Mouse (Mus musculus) lung, adult 2 months (tissue): Measurements from ENCODE around the gene 2610028H24Rik. TPM values are rescaled to one million over a fixed set of nuclear protein-coding genes. Genes with fewer than 3 reads are reported as not detected.

ENCODE experiments used
- DNase-seq: peaks from one replicate; pipeline ENCODE4 v3.0.0; 2022
- H3K4me1 ChIP-seq: fragments of 200-500 bp; 2 replicates; pipeline ENCODE4 v1.6.1; 2011; ENCODE audit warnings: low read length; ENCODE audit not compliant: control insufficient read depth, insufficient read depth
- H3K4me3 ChIP-seq: fragments of 200-500 bp; replicated peaks from 2 replicates; pipeline ENCODE3; 2011; ENCODE audit warnings: low read depth, mild to moderate bottlenecking, control low read depth, low read length; ENCODE audit errors: extremely low read depth
- CTCF ChIP-seq: fragments of 200-500 bp; IDR thresholded peaks from 2 replicates; pipeline ENCODE4 v1.5.1; 2011; ENCODE audit warnings: mild to moderate bottlenecking, low read length, control low read depth; ENCODE audit not compliant: insufficient read depth
- POLR2A ChIP-seq: fragments of 200-500 bp; IDR thresholded peaks from 2 replicates; pipeline ENCODE4 v1.6.1; 2011; ENCODE audit warnings: low read depth, mild to moderate bottlenecking, control low read depth, low read length, borderline replicate concordance; ENCODE audit errors: extremely low read depth
- WGBS: fragments of 180-500 bp; shearing (Covaris S2); methylation state at CpG from one replicate; pipeline ENCODE4 v1.1.7; 2018; 5-methylcytosine and 5-hydroxymethylcytosine counted together
- polyA plus RNA-seq: library from polyadenylated mRNA; depleted of rRNA; stranded (reverse); fragments of >200 nt; gene quantifications from 2 replicates; pipeline ENCODE4 v1.2.3, GENCODE M21; 2012; rRNA removed

2610028H24Rik gene
- polyA plus RNA-seq, 1 experiment = 36.0 TPM

DNA sequence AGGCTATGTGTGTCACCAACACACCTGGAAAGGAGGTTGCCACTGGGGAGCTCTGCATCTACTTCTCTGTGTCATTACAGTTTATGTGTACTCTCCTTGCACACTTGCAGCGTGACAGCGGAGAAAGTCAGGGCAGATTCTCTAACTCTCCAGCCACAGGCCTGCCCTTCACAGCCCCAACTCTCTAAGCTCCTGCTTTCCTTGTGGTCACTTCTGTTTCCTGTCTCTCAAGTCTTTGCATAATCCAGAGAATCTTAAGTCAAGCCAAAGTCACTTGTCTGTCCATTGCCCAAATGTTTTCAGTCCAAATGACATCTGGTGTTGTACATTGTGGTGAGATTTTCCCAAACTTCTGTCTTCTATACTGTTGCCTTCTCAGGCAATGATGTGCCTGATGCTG, 37.4 kb downstream of the 2610028H24Rik start:
- no peak for DNase-seq
- no peaks in the 10 kb centered on the region for H3K4me1 ChIP-seq
- 95% methylated on average over 2 of the region's 2 CpGs for WGBS
- TF ChIP-seq CTCF = no peak
- TF ChIP-seq POLR2A = no peak
- H3K4me3 ChIP-seq = no peak overlapping the region

DNA sequence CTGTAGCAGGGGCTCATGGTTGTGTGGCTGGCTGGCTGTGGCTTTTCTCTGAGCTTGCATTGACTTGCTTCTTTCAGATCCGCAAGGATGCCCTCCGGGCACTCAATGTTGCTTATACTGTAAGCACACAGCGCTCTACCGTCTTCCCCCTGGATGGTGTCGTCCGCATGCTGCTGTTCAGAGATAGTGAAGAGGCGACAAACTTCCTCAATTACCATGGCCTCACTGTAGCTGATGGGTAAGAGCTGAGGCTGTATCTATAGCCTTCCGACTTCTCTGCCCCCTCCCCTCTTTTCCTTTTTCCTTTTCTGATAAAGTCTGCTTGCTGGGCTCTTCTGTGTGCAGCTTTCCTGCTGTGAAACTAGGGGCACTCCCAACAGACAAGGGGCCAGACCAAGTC, 39.4 kb downstream of the 2610028H24Rik start:
- TF ChIP-seq CTCF (no peak), POLR2A (no peak)
- 91% methylated on average over 8 of the region's 8 CpGs for WGBS
- no peak for DNase-seq
- Histone ChIP-seq H3K4me1 (no peaks in the 10 kb centered on the region), H3K4me3 (no peak overlapping the region)

DNA sequence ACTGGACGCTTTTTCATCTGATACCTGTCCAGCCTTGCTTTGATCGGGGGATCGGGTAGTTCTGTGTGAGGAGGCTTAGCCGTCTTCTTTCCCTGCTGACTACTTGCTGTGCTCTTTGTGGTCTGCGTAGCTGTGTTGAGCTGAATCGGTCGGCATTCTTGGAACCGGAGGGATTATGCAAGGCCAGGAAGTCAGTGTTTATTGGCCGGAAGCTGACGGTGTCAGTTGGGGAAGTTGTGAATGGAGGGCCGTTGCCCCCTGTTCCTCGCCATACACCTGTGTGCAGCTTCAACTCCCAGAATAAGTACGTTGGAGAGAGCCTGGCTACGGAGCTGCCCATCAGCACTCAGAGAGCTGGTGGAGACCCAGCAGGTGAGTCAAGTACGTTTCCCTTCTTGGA, 40.3 kb downstream of the 2610028H24Rik start:
- Histone ChIP-seq H3K4me1 (no peaks in the 10 kb centered on the region), H3K4me3 (no peak overlapping the region)
- 57% methylated on average over 15 of the region's 15 CpGs for WGBS
- no peak for TF ChIP-seq POLR2A
- no peak for TF ChIP-seq CTCF
- no peak for DNase-seq

DNA sequence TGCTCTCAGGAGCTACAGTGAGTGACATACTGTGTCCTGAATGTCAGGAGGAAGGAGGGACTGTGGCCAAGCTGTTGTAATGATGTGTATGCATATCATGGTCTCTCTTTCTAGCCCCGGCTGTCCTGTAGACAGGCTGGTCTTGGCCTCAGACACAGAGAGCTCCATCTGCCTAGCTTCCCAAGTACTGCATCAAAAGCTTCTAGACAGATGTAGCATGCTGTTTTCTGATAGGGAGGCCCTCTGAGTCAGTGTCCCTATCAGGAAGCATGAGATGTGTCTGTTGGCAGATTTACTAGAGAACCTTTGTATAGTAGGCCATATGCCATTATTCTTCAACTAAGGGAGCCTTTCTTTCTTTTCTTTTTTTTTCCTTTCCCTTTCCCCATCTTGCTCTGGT, 44.6 kb downstream of the 2610028H24Rik start:
- no peak for TF ChIP-seq POLR2A
- no peak for TF ChIP-seq CTCF
- H3K4me1 ChIP-seq = no peaks in the 10 kb centered on the region
- 65% methylated on average over 1 of the region's 1 CpGs for WGBS
- DNase-seq = no peak
- no peak overlapping the region for H3K4me3 ChIP-seq

DNA sequence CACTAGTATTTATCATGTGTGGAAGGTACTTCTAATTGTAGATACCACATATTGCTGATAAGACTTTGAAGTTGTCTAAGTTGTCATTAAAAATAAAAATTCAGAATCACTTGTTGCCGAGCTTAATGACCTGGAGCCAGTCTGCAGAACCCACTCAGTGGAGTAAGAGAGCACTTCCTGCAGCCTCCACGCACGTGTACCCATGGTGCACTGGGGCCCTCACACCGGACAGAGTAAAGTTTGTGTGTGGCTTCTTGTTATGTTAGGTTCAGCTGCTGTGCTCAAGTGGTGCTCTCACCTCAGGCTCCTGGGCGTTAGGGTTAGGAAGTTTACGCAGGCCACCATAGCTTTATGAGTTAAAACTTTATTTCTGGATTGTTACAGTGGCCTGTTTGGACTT, 46.6 kb downstream of the 2610028H24Rik start:
- DNase-seq = no peak
- TF ChIP-seq CTCF (no peak), POLR2A (no peak)
- 82% methylated on average over 6 of the region's 6 CpGs for WGBS
- Histone ChIP-seq H3K4me1 (no peaks in the 10 kb centered on the region), H3K4me3 (no peak overlapping the region)

GRCm38 (mm10) chr10:76496366-76496765, 47.5 kb downstream of the 2610028H24Rik start:
- DNase-seq = no peak
- Histone ChIP-seq H3K4me3 (no peak overlapping the region), H3K4me1 (no peaks in the 10 kb centered on the region)
- no peak for TF ChIP-seq CTCF
- no peak for TF ChIP-seq POLR2A
- 81% methylated on average over 7 of the region's 7 CpGs for whole genome bisulfite sequencing

GRCm38 (mm10) chr10:76497522-76497921, 48.6 kb downstream of the 2610028H24Rik start:
- DNase-seq = no peak
- Histone ChIP-seq H3K4me1 (no peaks in the 10 kb centered on the region), H3K4me3 (no peak overlapping the region)
- no peak for TF ChIP-seq POLR2A
- no peak for TF ChIP-seq CTCF
- WGBS = 91% methylated on average over 4 of the region's 4 CpGs

- TF ChIP-seq POLR2A (no peak), CTCF (no peak)
- no peak for DNase-seq
- WGBS = 72% methylated on average over 11 of the region's 11 CpGs
- H3K4me3 ChIP-seq = no peak overlapping the region
- no peaks in the 10 kb centered on the region for H3K4me1 ChIP-seq
Measured at GRCm38 (mm10) chr10:76504271-76504943, 55.5 kb downstream of the 2610028H24Rik start.

GRCm38 (mm10) chr10:76505865-76506264, 57.0 kb downstream of the 2610028H24Rik start:
- 88% methylated on average over 7 of the region's 7 CpGs for WGBS
- TF ChIP-seq POLR2A (no peak), CTCF (no peak)
- Histone ChIP-seq H3K4me3 (no peak overlapping the region), H3K4me1 (no peaks in the 10 kb centered on the region)
- DNase-seq = no peak

Other genes with a start within 250 kb of the 2610028H24Rik start
- 81.3 and 101 TPM in 2 replicates for gene Prmt2, start 211.2 kb upstream of the 2610028H24Rik start, polyA plus RNA-seq
- gene S100b, start 195.2 kb upstream of the 2610028H24Rik start, polyA plus RNA-seq = 1.4 and 3.1 TPM in 2 replicates
- gene Dip2a, start 103.8 kb upstream of the 2610028H24Rik start, polyA plus RNA-seq = 20.3 and 25.3 TPM in 2 replicates
- not detected in 2 replicates for gene AC141477.1, start 8.6 kb upstream of the 2610028H24Rik start, polyA plus RNA-seq
- gene Pcnt, start 6.3 kb upstream of the 2610028H24Rik start, polyA plus RNA-seq = 35.6 and 38.0 TPM in 2 replicates
- gene Mcm3ap, start 19.8 kb downstream of the 2610028H24Rik start, polyA plus RNA-seq = 17.6 and 21.0 TPM in 2 replicates
- gene Ybey, start 20.0 kb downstream of the 2610028H24Rik start, polyA plus RNA-seq = 2.0 and 2.5 TPM in 2 replicates
- 20.7 and 30.0 TPM in 2 replicates for gene Lss, start 82.5 kb downstream of the 2610028H24Rik start, polyA plus RNA-seq
- gene Spatc1l, start 113.2 kb downstream of the 2610028H24Rik start, polyA plus RNA-seq = 0.22 and 0.28 TPM in 2 replicates
- 0.03 and 0.24 TPM in 2 replicates for gene Ftcd, start 126.6 kb downstream of the 2610028H24Rik start, polyA plus RNA-seq
- gene Col6a2, start 174.5 kb downstream of the 2610028H24Rik start, polyA plus RNA-seq = 173 and 175 TPM in 2 replicates